Mouse (Mus musculus): Measurements from ENCODE around the gene Grm1. TPM values are rescaled to one million over a fixed set of nuclear protein-coding genes. Genes with fewer than 3 reads are reported as not detected.

Gene Grm1
- polyA plus RNA-seq, 1 experiment from 2014 or later = 1.7 TPM

- no peak overlapping the region for H3K27ac ChIP-seq (replicated peaks)
- no peak overlapping the region for H3K4me3 ChIP-seq
- WGBS = 87% methylated on average over 1 of the region's 1 CpGs
- no peak overlapping the region for H3K9ac ChIP-seq
- H3K27me3 ChIP-seq = no peaks in the 10 kb centered on the region
- no peaks in the 10 kb centered on the region for H3K9me3 ChIP-seq
- H3K4me1 ChIP-seq (replicated peaks) = no peaks in the 10 kb centered on the region
- ATAC-seq (ENCODE audit: low read depth) = no peak
- no peaks in the 10 kb centered on the region for H3K36me3 ChIP-seq
- H3K4me2 ChIP-seq = no peak overlapping the region
Measured at GRCm38 (mm10) chr10:10795321-10795720, 286.8 kb downstream of the Grm1 start.

- 79% methylated on average over 1 of the region's 1 CpGs for WGBS
- Histone ChIP-seq H3K4me2 (no peak overlapping the region), H3K27ac (replicated peaks) (no peak overlapping the region), H3K4me1 (replicated peaks) (no peaks in the 10 kb centered on the region), H3K27me3 (no peaks in the 10 kb centered on the region), H3K4me3 (no peak overlapping the region), H3K9me3 (no peaks in the 10 kb centered on the region), H3K36me3 (no peaks in the 10 kb centered on the region), H3K9ac (no peak overlapping the region)
- no peak for ATAC-seq (ENCODE audit: low read depth)
Measured at GRCm38 (mm10) chr10:10790458-10790857, 291.7 kb downstream of the Grm1 start.

GRCm38 (mm10) chr10:10789967-10790366, 292.2 kb downstream of the Grm1 start:
- no peaks in the 10 kb centered on the region for H3K4me1 ChIP-seq (replicated peaks)
- H3K27me3 ChIP-seq = no peaks in the 10 kb centered on the region
- no peak overlapping the region for H3K9ac ChIP-seq
- H3K4me3 ChIP-seq = no peak overlapping the region
- WGBS = 87% methylated on average over 4 of the region's 4 CpGs
- ATAC-seq (ENCODE audit: low read depth) = no peak
- H3K27ac ChIP-seq (replicated peaks) = no peak overlapping the region
- H3K36me3 ChIP-seq = no peaks in the 10 kb centered on the region
- H3K4me2 ChIP-seq = no peak overlapping the region
- H3K9me3 ChIP-seq = no peaks in the 10 kb centered on the region

- H3K4me2 ChIP-seq = no peak overlapping the region
- no peaks in the 10 kb centered on the region for H3K36me3 ChIP-seq
- no peak overlapping the region for H3K4me3 ChIP-seq
- H3K27me3 ChIP-seq = no peaks in the 10 kb centered on the region
- no peak overlapping the region for H3K9ac ChIP-seq
- H3K9me3 ChIP-seq = no peaks in the 10 kb centered on the region
- ATAC-seq (ENCODE audit: low read depth) = no peak
- no peaks in the 10 kb centered on the region for H3K4me1 ChIP-seq (replicated peaks)
- WGBS = 86% methylated on average over 5 of the region's 6 CpGs
- H3K27ac ChIP-seq (replicated peaks) = no peak overlapping the region
Measured at GRCm38 (mm10) chr10:10787906-10788416, 294.2 kb downstream of the Grm1 start.

DNA sequence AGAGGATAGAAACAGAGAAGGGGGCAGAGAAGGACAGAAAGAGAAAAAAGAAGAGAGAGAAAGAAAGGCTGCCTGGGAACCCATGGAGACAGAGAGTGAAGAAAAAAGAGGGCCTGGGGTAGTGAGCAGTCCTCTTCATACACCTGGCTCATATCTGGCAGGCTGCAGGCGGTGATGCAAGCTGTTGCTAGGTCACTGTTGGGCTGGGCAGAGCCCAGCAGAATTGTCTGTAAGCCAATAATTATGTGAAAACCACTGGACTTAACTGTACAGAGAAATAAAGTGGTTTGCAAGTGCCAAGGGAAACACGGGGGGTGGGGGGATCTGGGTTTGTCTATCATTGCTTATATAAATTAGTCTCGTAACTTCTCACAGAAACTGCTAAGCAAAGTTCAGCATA, 297.0 kb downstream of the Grm1 start:
- 88% methylated on average over 3 of the region's 3 CpGs for WGBS

GRCm38 (mm10) chr10:10774827-10775226, 307.3 kb downstream of the Grm1 start:
- Histone ChIP-seq H3K9me3 (no peaks in the 10 kb centered on the region), H3K4me1 (replicated peaks) (peaks cover 4% of the 10 kb centered on the region; the same call in 1 of the 2 replicates), H3K27me3 (no peaks in the 10 kb centered on the region), H3K27ac (replicated peaks) (no peak overlapping the region), H3K4me3 (no peak overlapping the region), H3K9ac (no peak overlapping the region), H3K36me3 (no peaks in the 10 kb centered on the region), H3K4me2 (no peak overlapping the region)
- peak; percentile 56; the same call in 1 of the 2 replicates for ATAC-seq (ENCODE audit: low read depth)
- 67% methylated on average over 1 of the region's 1 CpGs for WGBS

More for the DNA sequence above, 297.0 kb downstream of the Grm1 start:
- Histone ChIP-seq H3K4me1 (replicated peaks) (no peaks in the 10 kb centered on the region), H3K4me3 (no peak overlapping the region), H3K9me3 (no peaks in the 10 kb centered on the region), H3K4me2 (no peak overlapping the region), H3K9ac (no peak overlapping the region), H3K36me3 (no peaks in the 10 kb centered on the region), H3K27ac (replicated peaks) (no peak overlapping the region), H3K27me3 (no peaks in the 10 kb centered on the region)
- no peak for ATAC-seq (ENCODE audit: low read depth)

DNA sequence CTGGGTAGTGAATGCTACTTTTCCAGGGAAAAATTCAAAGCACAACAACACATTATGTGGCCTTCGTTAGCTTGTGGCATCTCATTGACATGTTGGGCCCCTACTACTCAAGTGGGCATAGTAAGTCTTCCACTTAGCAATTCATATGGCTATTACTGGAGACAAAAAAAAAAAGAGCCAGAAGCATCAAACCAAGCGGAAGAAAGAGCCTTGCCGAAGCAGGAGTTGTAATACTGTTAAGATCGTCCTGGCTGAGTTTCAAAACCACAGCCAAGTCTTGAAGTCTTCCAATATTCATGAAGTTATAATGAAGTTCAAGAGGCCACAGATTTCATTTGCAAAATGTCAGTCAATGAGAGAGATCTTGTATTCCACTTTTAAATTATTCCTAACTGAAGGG, 319.1 kb downstream of the Grm1 start:
- no peak overlapping the region for H3K4me3 ChIP-seq
- H3K36me3 ChIP-seq = no peaks in the 10 kb centered on the region
- H3K4me2 ChIP-seq = no peak overlapping the region
- H3K9me3 ChIP-seq = no peaks in the 10 kb centered on the region
- no peak overlapping the region for H3K9ac ChIP-seq
- H3K4me1 ChIP-seq (replicated peaks) = no peaks in the 10 kb centered on the region
- 85% methylated on average over 4 of the region's 4 CpGs for WGBS
- ATAC-seq (ENCODE audit: low read depth) = no peak
- H3K27ac ChIP-seq (replicated peaks) = no peak overlapping the region
- no peaks in the 10 kb centered on the region for H3K27me3 ChIP-seq

DNA sequence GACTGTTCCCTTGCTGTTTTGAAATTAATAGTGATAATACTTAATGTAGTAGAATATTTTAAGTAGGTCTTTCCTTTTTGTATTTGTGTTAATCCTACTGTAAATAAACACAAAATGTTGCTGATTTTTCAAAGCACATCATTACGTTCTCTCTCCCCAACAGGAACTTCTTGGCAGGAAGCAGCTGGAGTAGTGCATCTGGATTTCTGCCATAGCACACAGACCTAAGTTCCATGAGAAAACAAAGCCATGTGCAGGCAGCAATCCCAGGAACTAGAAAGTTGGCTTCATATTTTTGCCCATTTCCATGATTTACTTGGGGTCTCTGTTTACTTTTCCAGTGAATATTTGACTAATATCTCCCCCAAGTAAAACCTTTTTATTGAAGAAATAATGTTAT, 320.9 kb downstream of the Grm1 start:
- Histone ChIP-seq H3K27me3 (no peaks in the 10 kb centered on the region), H3K4me3 (no peak overlapping the region), H3K4me2 (no peak overlapping the region), H3K9me3 (no peaks in the 10 kb centered on the region), H3K9ac (no peak overlapping the region), H3K36me3 (no peaks in the 10 kb centered on the region), H3K27ac (replicated peaks) (no peak overlapping the region), H3K4me1 (replicated peaks) (no peaks in the 10 kb centered on the region)
- 76% methylated on average over 1 of the region's 1 CpGs for WGBS
- ATAC-seq (ENCODE audit: low read depth) = no peak

GRCm38 (mm10) chr10:10760801-10761200, 321.4 kb downstream of the Grm1 start:
- no peaks in the 10 kb centered on the region for H3K36me3 ChIP-seq
- no peaks in the 10 kb centered on the region for H3K9me3 ChIP-seq
- H3K4me2 ChIP-seq = no peak overlapping the region
- no peaks in the 10 kb centered on the region for H3K4me1 ChIP-seq (replicated peaks)
- ATAC-seq (ENCODE audit: low read depth) = no peak
- H3K27ac ChIP-seq (replicated peaks) = no peak overlapping the region
- H3K4me3 ChIP-seq = no peak overlapping the region
- WGBS = 86% methylated on average over 2 of the region's 2 CpGs
- no peak overlapping the region for H3K9ac ChIP-seq
- H3K27me3 ChIP-seq = no peaks in the 10 kb centered on the region

DNA sequence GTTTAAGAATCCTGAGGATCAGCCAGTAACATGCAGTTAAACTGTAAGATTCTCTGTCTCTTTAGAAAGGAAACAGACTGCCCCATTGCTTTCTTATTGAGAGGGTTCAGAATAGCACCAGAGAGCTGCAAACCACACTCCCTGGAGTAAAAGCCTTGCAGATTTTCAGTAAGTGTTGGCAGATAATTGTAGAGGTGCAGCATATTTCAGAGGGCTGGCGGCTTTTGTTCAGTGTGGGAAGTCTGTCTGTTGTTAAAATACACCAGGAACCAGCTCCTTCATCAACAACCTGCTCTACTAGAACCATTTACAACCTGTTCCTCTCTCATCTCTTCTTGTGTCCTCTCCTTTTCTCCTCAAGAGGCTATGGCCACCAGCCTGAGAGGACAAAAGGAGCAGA, 331.1 kb downstream of the Grm1 start:
- WGBS = 79% methylated on average over 1 of the region's 1 CpGs
- H3K27ac ChIP-seq (replicated peaks) = no peak overlapping the region
- ATAC-seq (ENCODE audit: low read depth) = no peak
- no peaks in the 10 kb centered on the region for H3K36me3 ChIP-seq
- H3K9ac ChIP-seq = no peak overlapping the region
- H3K4me3 ChIP-seq = no peak overlapping the region
- H3K27me3 ChIP-seq = no peaks in the 10 kb centered on the region
- H3K9me3 ChIP-seq = no peaks in the 10 kb centered on the region
- H3K4me2 ChIP-seq = no peak overlapping the region
- no peaks in the 10 kb centered on the region for H3K4me1 ChIP-seq (replicated peaks)

- no peaks in the 10 kb centered on the region for H3K4me1 ChIP-seq (replicated peaks)
Measured at GRCm38 (mm10) chr10:10744097-10744496, 338.1 kb downstream of the Grm1 start.

DNA sequence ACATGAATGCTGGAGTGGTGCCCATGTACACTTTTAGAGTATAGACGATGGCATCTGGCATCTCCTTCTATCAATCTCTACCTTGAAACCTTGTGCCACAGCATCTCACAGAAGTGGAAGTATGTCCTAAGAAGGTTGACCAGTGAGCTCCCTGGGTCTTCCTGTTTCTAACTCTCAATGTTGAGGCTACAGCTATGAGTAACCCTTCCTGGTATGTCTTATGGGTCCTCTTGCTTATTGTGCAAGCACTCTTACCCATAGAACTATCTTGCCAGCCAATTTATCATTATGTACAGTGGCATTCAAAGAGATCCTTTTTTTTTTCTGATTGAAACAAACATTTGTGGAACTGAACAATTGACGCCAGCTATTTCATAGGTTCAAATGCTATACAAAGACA, 340.0 kb downstream of the Grm1 start:
- H3K36me3 ChIP-seq = no peaks in the 10 kb centered on the region
- 90% methylated on average over 2 of the region's 2 CpGs for WGBS
- ATAC-seq (ENCODE audit: low read depth) = no peak

More at GRCm38 (mm10) chr10:10744097-10744496, 338.1 kb downstream of the Grm1 start:
- Histone ChIP-seq H3K36me3 (no peaks in the 10 kb centered on the region), H3K4me2 (no peak overlapping the region), H3K27ac (replicated peaks) (no peak overlapping the region), H3K9ac (no peak overlapping the region), H3K4me3 (no peak overlapping the region), H3K9me3 (no peaks in the 10 kb centered on the region), H3K27me3 (no peaks in the 10 kb centered on the region)
- no peak for ATAC-seq (ENCODE audit: low read depth)
- 69% methylated on average over 1 of the region's 1 CpGs for WGBS

GRCm38 (mm10) chr10:10741314-10741713, 340.8 kb downstream of the Grm1 start:
- Histone ChIP-seq H3K9ac (no peak overlapping the region), H3K4me1 (replicated peaks) (no peaks in the 10 kb centered on the region), H3K9me3 (no peaks in the 10 kb centered on the region), H3K4me3 (no peak overlapping the region), H3K27me3 (no peaks in the 10 kb centered on the region), H3K4me2 (no peak overlapping the region), H3K27ac (replicated peaks) (no peak overlapping the region), H3K36me3 (no peaks in the 10 kb centered on the region)
- WGBS = 98% methylated on average over 5 of the region's 5 CpGs
- ATAC-seq (ENCODE audit: low read depth) = no peak

More for the DNA sequence above, 340.0 kb downstream of the Grm1 start:
- H3K4me3 ChIP-seq = no peak overlapping the region
- H3K4me2 ChIP-seq = no peak overlapping the region
- no peak overlapping the region for H3K27ac ChIP-seq (replicated peaks)
- no peaks in the 10 kb centered on the region for H3K9me3 ChIP-seq
- no peaks in the 10 kb centered on the region for H3K4me1 ChIP-seq (replicated peaks)
- no peaks in the 10 kb centered on the region for H3K27me3 ChIP-seq
- H3K9ac ChIP-seq = no peak overlapping the region

All from neural tube, embryonic 13.5 days (tissue).